In genomic region chr2:32201527-32201926, GRCm38 (mm10) we compare ENCODE assay signal across 11 mouse cellular contexts. TPM values are rescaled to one million over a fixed set of nuclear protein-coding genes. Genes with fewer than 3 reads are reported as not detected.
DNase-seq lines count a peak whose midpoint lies in the region; ATAC-seq and TF ChIP-seq lines count a peak whose summit lies in the region.
"Had no signal": no experiment of that assay in that cellular context is flagged by ENCODE, and none has a peak within 500 bp of the region (broad histone marks: within the 10 kb centered on the region; RNA-seq: fewer than 3 reads in every experiment).

No protein-coding gene starts in this region.

- no peak overlapping the region for H3K9ac ChIP-seq in hindbrain, embryonic 15.5 days
- H3K9ac ChIP-seq: limb, embryonic 13.5 days had no signal

- peak; percentile 48 for DNase-seq in kidney, postnatal 10 days
- DNase-seq in kidney, adult 8-10 months: no peak
- peak; percentile 87 for DNase-seq in Muller cell, postnatal 12 days (ENCODE audit: inconsistent ontology term)
- DNase-seq in brain, embryonic 14.5 days (ENCODE audit: low read depth): peak; percentile 85
- no peak for DNase-seq in frontal cortex, postnatal 10 days (ENCODE audit: low spot score in 2 of 2)
- DNase-seq in urinary bladder, adult 2 months (ENCODE audit: low spot score): no peak
- DNase-seq: right cerebral cortex, postnatal 25 days; thymus, postnatal 36 days had no signal

- ATAC-seq in hindbrain, embryonic 15.5 days (ENCODE audit: low FRiP score, low read depth): peak; percentile 75
- no peak for ATAC-seq in CD4-positive, CD25-positive, alpha-beta regulatory T cell, adult 4 months

- TF ChIP-seq CTCF in brain, embryonic 14.5 days (IDR thresholded peaks at IDR 0.05; ENCODE audit: borderline replicate concordance, extremely low read depth, insufficient read depth, insufficient read length): no peak

- WGBS in hindbrain, embryonic 15.5 days: 62% methylated on average over 7 of the region's 7 CpGs

- H3K27me3 ChIP-seq in hindbrain, embryonic 15.5 days: no peaks in the 10 kb centered on the region
- H3K27me3 ChIP-seq: limb, embryonic 13.5 days had no signal

- H3K4me3 ChIP-seq in hindbrain, embryonic 15.5 days: no peak overlapping the region
- H3K4me3 ChIP-seq: limb, embryonic 13.5 days had no signal

- H3K4me2 ChIP-seq in hindbrain, embryonic 15.5 days: no peak overlapping the region
- H3K4me2 ChIP-seq: limb, embryonic 13.5 days had no signal

- TF ChIP-seq POLR2A in brain, embryonic 14.5 days (IDR thresholded peaks at IDR 0.05; ENCODE audit: borderline replicate concordance, extremely low read depth, insufficient read depth, insufficient read length, poor library complexity, severe bottlenecking): no peak

- H3K27ac ChIP-seq in hindbrain, embryonic 15.5 days (replicated peaks): peak overlapping the region; percentile 54
- H3K27ac ChIP-seq: limb, embryonic 13.5 days had no signal

- no peaks in the 10 kb centered on the region for H3K4me1 ChIP-seq in hindbrain, embryonic 15.5 days (replicated peaks)
- H3K4me1 ChIP-seq: limb, embryonic 13.5 days had no signal

- no peaks in the 10 kb centered on the region for H3K9me3 ChIP-seq in hindbrain, embryonic 15.5 days
- H3K9me3 ChIP-seq: limb, embryonic 13.5 days had no signal

- peaks cover 96% of the 10 kb centered on the region for H3K36me3 ChIP-seq in hindbrain, embryonic 15.5 days

RNA-seq across cellular contexts. Expression of gene Pomt1, which starts 34.9 kb away (rescaled TPM):
- 46.4 and 48.7 TPM in 2 replicates for polyA plus RNA-seq in brain, embryonic 14.5 days (2012; rRNA removed)
- 33.1 and 33.6 TPM in 2 replicates for polyA plus RNA-seq in hindbrain, embryonic 15.5 days (2015; fragmentation: Nextera tagmentation; extraction: Ambion mirVana)
- polyA plus RNA-seq in urinary bladder, adult 2 months (2012; rRNA removed): 14.8 and 16.3 TPM in 2 replicates
- 1 to 10 TPM; 6.5 to 7.9 TPM for polyA plus RNA-seq in CD4-positive, CD25-positive, alpha-beta regulatory T cell, adult 4 months (2017; shearing (Covaris generic))

RNA-seq across cellular contexts. Expression of gene Prrc2b, which starts 50.6 kb away (rescaled TPM):
- polyA plus RNA-seq in brain, embryonic 14.5 days (2012; rRNA removed): 94.4 and 171 TPM in 2 replicates
- 79.7 and 81.1 TPM in 2 replicates for polyA plus RNA-seq in hindbrain, embryonic 15.5 days (2015; fragmentation: Nextera tagmentation; extraction: Ambion mirVana)
- 34.1 and 53.6 TPM in 2 replicates for polyA plus RNA-seq in urinary bladder, adult 2 months (2012; rRNA removed)
- polyA plus RNA-seq in CD4-positive, CD25-positive, alpha-beta regulatory T cell, adult 4 months (2017; shearing (Covaris generic)): 10 to 100 TPM; 31.7 to 32.9 TPM

RNA-seq across cellular contexts. Expression of gene Uck1, which starts 58.4 kb away (rescaled TPM):
- polyA plus RNA-seq in brain, embryonic 14.5 days (2012; rRNA removed): 70.7 and 82.4 TPM in 2 replicates
- 97.4 and 99.6 TPM in 2 replicates for polyA plus RNA-seq in hindbrain, embryonic 15.5 days (2015; fragmentation: Nextera tagmentation; extraction: Ambion mirVana)
- 54.3 and 70.5 TPM in 2 replicates for polyA plus RNA-seq in urinary bladder, adult 2 months (2012; rRNA removed)
- 10 to 100 TPM; 33.3 to 42.0 TPM for polyA plus RNA-seq in CD4-positive, CD25-positive, alpha-beta regulatory T cell, adult 4 months (2017; shearing (Covaris generic))

Comparison
In these comparisons a context has a peak if more than half of its experiments do, and no peak if none do; other contexts are left out.
1. DNase-seq: peak in kidney, postnatal 10 days (single experiment), Muller cell, postnatal 12 days (single experiment) and brain, embryonic 14.5 days (single experiment); none in kidney, adult 8-10 months (0 of 2), frontal cortex, postnatal 10 days (0 of 2) and urinary bladder, adult 2 months (single experiment).